Comparison of ENCODE assay signal across 11 mouse cellular contexts in genomic region chr6:142414597-142414996, GRCm38 (mm10). TPM values are rescaled to one million over a fixed set of nuclear protein-coding genes. Genes with fewer than 3 reads are reported as not detected.
DNase-seq lines count a peak whose midpoint lies in the region; ATAC-seq and TF ChIP-seq lines count a peak whose summit lies in the region.
"Had no signal": no experiment of that assay in that cellular context is flagged by ENCODE, and none has a peak within 500 bp of the region (broad histone marks: within the 10 kb centered on the region; RNA-seq: fewer than 3 reads in every experiment).

No protein-coding gene starts in this region.

- no peaks in the 10 kb centered on the region for H3K36me3 ChIP-seq in lung, embryonic 15.5 days
- no peaks in the 10 kb centered on the region for H3K36me3 ChIP-seq in forebrain, embryonic 16.5 days (ENCODE audit: control insufficient read depth, insufficient read depth)
- H3K36me3 ChIP-seq in liver, embryonic 13.5 days, result no peaks in the 10 kb centered on the region
- H3K36me3 ChIP-seq in stomach, postnatal 0 days (ENCODE audit: control insufficient read depth, insufficient read depth, low read length), result no peaks in the 10 kb centered on the region

- DNase-seq in lung, postnatal 10 days, result no peak
- no peak for DNase-seq in liver, embryonic 13.5 days
- DNase-seq in stomach, postnatal 0 days (ENCODE audit: low spot score), result peak; percentile 17
- DNase-seq in layer of hippocampus, postnatal 10 days (ENCODE audit: low spot score in 2 of 2), result no peak
- no peak for DNase-seq in adrenal gland, adult 8-10 months
- no peak for DNase-seq in cerebellum, postnatal 25 days
- DNase-seq: right cerebral cortex, adult 18-20 months had no signal

- H3K4me1 ChIP-seq in lung, embryonic 15.5 days, result peaks cover 10% of the 10 kb centered on the region
- peaks cover 4% of the 10 kb centered on the region; the same call in 1 of the 2 replicates for H3K4me1 ChIP-seq in forebrain, embryonic 16.5 days (replicated peaks; ENCODE audit: control insufficient read depth, insufficient read depth, low read length)
- no peaks in the 10 kb centered on the region for H3K4me1 ChIP-seq in liver, embryonic 13.5 days (replicated peaks)
- H3K4me1 ChIP-seq in stomach, postnatal 0 days (replicated peaks; ENCODE audit: control insufficient read depth, insufficient read depth), result no peaks in the 10 kb centered on the region

- H3K27ac ChIP-seq in lung, embryonic 15.5 days, result no peak overlapping the region
- H3K27ac ChIP-seq in forebrain, embryonic 16.5 days (ENCODE audit: low read length), result no peak overlapping the region
- H3K27ac ChIP-seq in liver, embryonic 13.5 days, result no peak overlapping the region
- no peak overlapping the region for H3K27ac ChIP-seq in stomach, postnatal 0 days (replicated peaks)

- TF ChIP-seq CTCF in stomach, postnatal 0 days (IDR thresholded peaks at IDR 0.05; ENCODE audit: low read depth), result no peak

- WGBS in lung, embryonic 15.5 days, result 2% methylated on average over 15 of the region's 24 CpGs
- WGBS in forebrain, embryonic 16.5 days, result under 1% methylated on average over 21 of the region's 24 CpGs
- WGBS in liver, embryonic 13.5 days (ENCODE audit: insufficient replicate concordance), result 4% methylated on average over 23 of the region's 24 CpGs
- WGBS in stomach, postnatal 0 days, result 3% methylated on average over 19 of the region's 24 CpGs

- TF ChIP-seq EP300 in stomach, postnatal 0 days (optimal IDR thresholded peaks at IDR 0.05), result no peak

- peaks cover 29% of the 10 kb centered on the region for H3K27me3 ChIP-seq in lung, embryonic 15.5 days
- H3K27me3 ChIP-seq in forebrain, embryonic 16.5 days (replicated peaks; ENCODE audit: control insufficient read depth, insufficient read depth, low read length), result peaks cover 19% of the 10 kb centered on the region
- H3K27me3 ChIP-seq in liver, embryonic 13.5 days, result peaks cover 36% of the 10 kb centered on the region
- no peaks in the 10 kb centered on the region for H3K27me3 ChIP-seq in stomach, postnatal 0 days (ENCODE audit: control insufficient read depth, insufficient read depth, low read length)

- peak overlapping the region; percentile 22 for H3K4me3 ChIP-seq in lung, embryonic 15.5 days
- H3K4me3 ChIP-seq in forebrain, embryonic 16.5 days (replicated peaks; ENCODE audit: low read length), result peak overlapping the region; percentile 29
- H3K4me3 ChIP-seq in liver, embryonic 13.5 days (replicated peaks), result peak overlapping the region; percentile 16; the same call in 1 of the 2 replicates
- peak overlapping the region; percentile 12; the same call in 1 of the 2 replicates for H3K4me3 ChIP-seq in stomach, postnatal 0 days (ENCODE audit: low read depth, low read length)

- peak overlapping the region; percentile 45 for H3K4me2 ChIP-seq in lung, embryonic 15.5 days
- H3K4me2 ChIP-seq in forebrain, embryonic 16.5 days (ENCODE audit: low read length), result peak overlapping the region; percentile 52
- H3K4me2 ChIP-seq in liver, embryonic 13.5 days, result peak overlapping the region; percentile 32; the same call in 1 of the 2 replicates
- H3K4me2 ChIP-seq in stomach, postnatal 0 days (replicated peaks; ENCODE audit: low read depth), result peak overlapping the region; percentile 23; the same call in 1 of the 2 replicates

- no peaks in the 10 kb centered on the region for H3K9me3 ChIP-seq in lung, embryonic 15.5 days
- no peaks in the 10 kb centered on the region for H3K9me3 ChIP-seq in forebrain, embryonic 16.5 days (ENCODE audit: control insufficient read depth, low read length)
- H3K9me3 ChIP-seq in liver, embryonic 13.5 days (replicated peaks), result no peaks in the 10 kb centered on the region
- H3K9me3 ChIP-seq in stomach, postnatal 0 days (ENCODE audit: control insufficient read depth, low read length), result no peaks in the 10 kb centered on the region

- ATAC-seq in lung, embryonic 15.5 days (ENCODE audit: borderline replicate concordance, extremely low read depth, low FRiP score, low TSS enrichment), result 0 out of 2 replicates have a peak, but pooled peaks have one; percentile 14
- no peak for ATAC-seq in forebrain, embryonic 16.5 days
- ATAC-seq in liver, embryonic 13.5 days (ENCODE audit: low read depth), result no peak
- ATAC-seq in stomach, postnatal 0 days (ENCODE audit: low FRiP score, low TSS enrichment), result no peak

- no peak overlapping the region; the same call in 1 of the 2 replicates for H3K9ac ChIP-seq in lung, embryonic 15.5 days
- H3K9ac ChIP-seq in forebrain, embryonic 16.5 days (replicated peaks; ENCODE audit: low read depth, low read length), result peak overlapping the region; percentile 48
- no peak overlapping the region for H3K9ac ChIP-seq in liver, embryonic 13.5 days
- H3K9ac ChIP-seq in stomach, postnatal 0 days (ENCODE audit: low read length), result peak overlapping the region; percentile 23; the same call in 1 of the 2 replicates

RNA-seq across cellular contexts. Expression of gene Spx, which starts 1.4 kb away (rescaled TPM):
- polyA plus RNA-seq in lung, embryonic 15.5 days (2015; fragmentation: Nextera tagmentation; extraction: Ambion mirVana), result 0.61 and 0.91 TPM in 2 replicates
- 2.7 and 2.9 TPM in 2 replicates for polyA plus RNA-seq in forebrain, embryonic 16.5 days (2015; fragmentation: Nextera tagmentation; extraction: Ambion mirVana)
- polyA plus RNA-seq in liver, embryonic 13.5 days (2015; fragmentation: Nextera tagmentation; extraction: Ambion mirVana), result 0.17 and 0.29 TPM in 2 replicates
- polyA plus RNA-seq in stomach, postnatal 0 days (2015; fragmentation: Nextera tagmentation; extraction: Ambion mirVana), result 0.49 and 0.64 TPM in 2 replicates
- 1 to 10 TPM; 1.8 to 1.9 TPM for total RNA-seq in layer of hippocampus, postnatal 10 days (2021)
- 1 to 10 TPM in 1 of 4 experiments, under 1 TPM in 3; 0.38 to 1.7 (median 0.81) TPM for total RNA-seq in adrenal gland, adult 8-10 months (2022)
- total RNA-seq: common myeloid progenitor, adult 5-6 weeks had no signal

RNA-seq across cellular contexts. Expression of gene Golt1b, which starts 27.6 kb away (rescaled TPM):
- 90.7 and 94.1 TPM in 2 replicates for polyA plus RNA-seq in lung, embryonic 15.5 days (2015; fragmentation: Nextera tagmentation; extraction: Ambion mirVana)
- polyA plus RNA-seq in forebrain, embryonic 16.5 days (2015; fragmentation: Nextera tagmentation; extraction: Ambion mirVana), result 86.4 and 95.3 TPM in 2 replicates
- 47.3 and 53.5 TPM in 2 replicates for polyA plus RNA-seq in liver, embryonic 13.5 days (2015; fragmentation: Nextera tagmentation; extraction: Ambion mirVana)
- 62.2 and 68.5 TPM in 2 replicates for polyA plus RNA-seq in stomach, postnatal 0 days (2015; fragmentation: Nextera tagmentation; extraction: Ambion mirVana)
- 10 to 100 TPM; 26.1 to 28.2 TPM for total RNA-seq in layer of hippocampus, postnatal 10 days (2021)
- total RNA-seq in adrenal gland, adult 8-10 months (2022), result 10 to 100 TPM; 27.6 to 34.6 (median 32.3) TPM

RNA-seq across cellular contexts. Expression of gene Recql, which starts 27.7 kb away (rescaled TPM):
- polyA plus RNA-seq in lung, embryonic 15.5 days (2015; fragmentation: Nextera tagmentation; extraction: Ambion mirVana), result 27.1 and 27.4 TPM in 2 replicates
- polyA plus RNA-seq in forebrain, embryonic 16.5 days (2015; fragmentation: Nextera tagmentation; extraction: Ambion mirVana), result 31.8 and 35.1 TPM in 2 replicates
- 18.8 and 22.1 TPM in 2 replicates for polyA plus RNA-seq in liver, embryonic 13.5 days (2015; fragmentation: Nextera tagmentation; extraction: Ambion mirVana)
- polyA plus RNA-seq in stomach, postnatal 0 days (2015; fragmentation: Nextera tagmentation; extraction: Ambion mirVana), result 11.7 TPM in 2 replicates
- 10 to 100 TPM; 25.7 to 27.6 TPM for total RNA-seq in layer of hippocampus, postnatal 10 days (2021)
- total RNA-seq in adrenal gland, adult 8-10 months (2022), result 10 to 100 TPM; 13.4 to 26.5 (median 19.8) TPM

RNA-seq across cellular contexts. Expression of gene Gys2, which starts 58.3 kb away (rescaled TPM):
- 0.10 and 0.36 TPM in 2 replicates for polyA plus RNA-seq in lung, embryonic 15.5 days (2015; fragmentation: Nextera tagmentation; extraction: Ambion mirVana)
- not detected in 2 replicates for polyA plus RNA-seq in forebrain, embryonic 16.5 days (2015; fragmentation: Nextera tagmentation; extraction: Ambion mirVana)
- 37.9 and 53.3 TPM in 2 replicates for polyA plus RNA-seq in liver, embryonic 13.5 days (2015; fragmentation: Nextera tagmentation; extraction: Ambion mirVana)
- polyA plus RNA-seq in stomach, postnatal 0 days (2015; fragmentation: Nextera tagmentation; extraction: Ambion mirVana), result 0.07 and 0.58 TPM in 2 replicates
- total RNA-seq in layer of hippocampus, postnatal 10 days (2021), result not detected
- total RNA-seq in adrenal gland, adult 8-10 months (2022), result 10 to 100 TPM in 1 of 4 experiments, 1 to 10 TPM in 3; 1.4 to 10.7 (median 5.0) TPM
- total RNA-seq: common myeloid progenitor, adult 5-6 weeks; left cerebral cortex, adult 18-20 months had no signal

Comparison
In these comparisons a context has a peak if more than half of its experiments do, and no peak if none do; other contexts are left out.
1. H3K9ac ChIP-seq: peak in forebrain, embryonic 16.5 days (single experiment) and stomach, postnatal 0 days (single experiment); none in lung, embryonic 15.5 days (single experiment) and liver, embryonic 13.5 days (single experiment).
2. Peak in every context shown above with its lines, with median percentiles within 50 percentile points of each other: H3K4me2 ChIP-seq and H3K4me3 ChIP-seq.